Mouse (Mus musculus) testis, adult 2 months (tissue): ENCODE results near the gene Prr29.

Experiments
- CTCF ChIP-seq: fragments of 200-500 bp; IDR thresholded peaks from 2 replicates; pipeline ENCODE4 v1.5.1; 2012; ENCODE audit warnings: low read depth, mild to moderate bottlenecking, inconsistent platforms, low read length, moderate library complexity; ENCODE audit not compliant: control insufficient read depth, insufficient read depth, insufficient replicate concordance
- POLR2A ChIP-seq: fragments of 200-500 bp; IDR thresholded peaks from 2 replicates; pipeline ENCODE4 v1.6.1; 2012; ENCODE audit warnings: low read depth, mild to moderate bottlenecking, inconsistent platforms, low read length, moderate library complexity; ENCODE audit not compliant: control insufficient read depth

- TF ChIP-seq CTCF, result no peak
- no peak for TF ChIP-seq POLR2A
These were observed 20.4 kb upstream of the Prr29 start for GRCm38 (mm10) chr11:106344910-106345309.
